Mouse (Mus musculus) neural tube, embryonic 15.5 days (tissue): ENCODE measurements around the gene Ntrk3. TPM values are rescaled to one million over a fixed set of nuclear protein-coding genes. Genes with fewer than 3 reads are reported as not detected.

Source experiments
- ATAC-seq: fragments of 200-750 bp; cut with Nextera tagmentation; 2 replicates; pipeline ENCODE4 v1.8.0; 2017; ENCODE audit warnings: mild to moderate bottlenecking, moderate TSS enrichment, moderate library complexity; ENCODE audit not compliant: low FRiP score
- H3K27ac ChIP-seq: fragments of 300-500 bp; sonication (generic); replicated peaks from 2 replicates; pipeline ENCODE4 v1.5.1; 2015; ENCODE audit warnings: mild to moderate bottlenecking, inconsistent platforms
- H3K27me3 ChIP-seq: fragments of 300-500 bp; sonication (generic); replicated peaks from 2 replicates; pipeline ENCODE4 v1.6.1; 2015; ENCODE audit warnings: inconsistent platforms
- H3K36me3 ChIP-seq: fragments of 300-500 bp; sonication (generic); 2 replicates; pipeline ENCODE4 v1.6.1; 2015; ENCODE audit warnings: inconsistent platforms
- H3K4me1 ChIP-seq: fragments of 300-500 bp; sonication (generic); 2 replicates; pipeline ENCODE4 v1.6.1; 2015; ENCODE audit warnings: inconsistent platforms
- H3K4me2 ChIP-seq: fragments of 300-500 bp; sonication (generic); 2 replicates; pipeline ENCODE4 v1.6.1; 2015; ENCODE audit warnings: inconsistent platforms, mild to moderate bottlenecking, moderate library complexity
- H3K4me3 ChIP-seq: fragments of 300-500 bp; sonication (generic); replicated peaks from 2 replicates; pipeline ENCODE4 v1.5.1; 2015; ENCODE audit warnings: mild to moderate bottlenecking, inconsistent platforms
- H3K9ac ChIP-seq: fragments of 300-500 bp; sonication (generic); replicated peaks from 2 replicates; pipeline ENCODE4 v1.6.1; 2015; ENCODE audit warnings: mild to moderate bottlenecking, inconsistent platforms
- H3K9me3 ChIP-seq: fragments of 300-500 bp; sonication (generic); replicated peaks from 2 replicates; pipeline ENCODE4 v1.6.1; 2016; ENCODE audit warnings: inconsistent platforms
- WGBS: fragments of 180-500 bp; shearing (Covaris S2); methylation state at CpG from one replicate; pipeline ENCODE4 v1.1.7; 2015; ENCODE audit warnings: mixed read lengths; 5-methylcytosine and 5-hydroxymethylcytosine counted together
- polyA plus RNA-seq: library from polyadenylated mRNA; unstranded; fragments of >200 nt; fragmentation: Nextera tagmentation; extraction: Ambion mirVana; gene quantifications from 2 replicates; pipeline ENCODE4 v1.2.1, GENCODE M21; 2015

Ntrk3 gene
- polyA plus RNA-seq, 1 experiment from 2014 or later, result 27.3 TPM

DNA sequence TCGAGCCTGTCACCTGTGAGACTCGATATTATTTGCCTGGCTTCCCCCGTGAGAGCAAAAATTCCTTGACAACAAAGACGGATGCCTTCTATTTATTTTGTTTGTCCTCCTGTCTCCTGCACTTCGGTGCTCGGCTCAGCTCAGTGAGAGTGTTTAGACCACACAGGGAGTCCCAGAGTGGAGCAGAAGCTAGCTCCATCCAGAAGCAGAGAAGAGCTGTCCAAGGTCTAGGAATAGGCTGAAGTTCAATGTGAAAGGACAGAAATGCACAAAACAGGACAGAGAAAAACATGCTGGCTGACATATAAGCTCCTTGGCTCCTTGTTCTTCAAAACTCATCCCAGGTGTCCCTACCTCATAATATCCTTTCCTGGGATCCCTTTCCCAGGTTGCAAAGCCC, 207.5 kb downstream of the Ntrk3 start:
- H3K4me1 ChIP-seq, result peaks cover 19% of the 10 kb centered on the region; the same call in 1 of the 2 replicates
- 45% methylated on average over 6 of the region's 6 CpGs for WGBS
- H3K9ac ChIP-seq, result no peak overlapping the region
- no peak overlapping the region for H3K4me3 ChIP-seq
- H3K9me3 ChIP-seq, result no peaks in the 10 kb centered on the region
- H3K36me3 ChIP-seq, result no peaks in the 10 kb centered on the region
- no peaks in the 10 kb centered on the region for H3K27me3 ChIP-seq
- ATAC-seq, result no peak
- no peak overlapping the region for H3K27ac ChIP-seq
- H3K4me2 ChIP-seq, result no peak overlapping the region

GRCm38 (mm10) chr7:78528008-78528407, 209.8 kb downstream of the Ntrk3 start:
- no peaks in the 10 kb centered on the region for H3K9me3 ChIP-seq
- H3K9ac ChIP-seq, result no peak overlapping the region
- no peak overlapping the region for H3K4me3 ChIP-seq
- H3K4me1 ChIP-seq, result peaks cover 35% of the 10 kb centered on the region
- WGBS, result 81% methylated on average over 3 of the region's 3 CpGs
- no peaks in the 10 kb centered on the region for H3K27me3 ChIP-seq
- no peak for ATAC-seq
- no peak overlapping the region for H3K27ac ChIP-seq
- H3K4me2 ChIP-seq, result no peak overlapping the region
- no peaks in the 10 kb centered on the region for H3K36me3 ChIP-seq

DNA sequence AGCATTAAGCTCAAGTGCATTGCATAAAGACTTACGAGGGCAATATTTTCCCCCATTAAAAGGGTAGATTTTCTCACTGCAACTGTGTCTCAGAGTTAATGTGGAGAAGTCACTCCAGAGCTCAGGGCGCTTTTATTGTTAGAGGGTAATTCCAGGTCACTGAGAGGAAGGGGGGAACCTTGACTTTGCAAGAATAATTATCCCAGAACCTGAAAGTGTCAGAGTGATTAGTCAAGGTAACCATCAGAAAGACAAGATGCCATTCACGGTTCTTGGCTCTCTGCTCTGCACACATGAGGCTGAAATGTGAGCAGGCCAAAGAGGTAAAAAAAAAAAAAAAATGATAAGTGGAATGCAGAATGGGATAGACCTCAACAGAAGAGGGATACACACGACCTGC, 210.2 kb downstream of the Ntrk3 start:
- ATAC-seq, result no peak
- H3K27ac ChIP-seq, result no peak overlapping the region
- 44% methylated on average over 4 of the region's 4 CpGs for WGBS
- H3K4me1 ChIP-seq, result peaks cover 35% of the 10 kb centered on the region
- no peaks in the 10 kb centered on the region for H3K27me3 ChIP-seq
- H3K9ac ChIP-seq, result no peak overlapping the region
- H3K9me3 ChIP-seq, result no peaks in the 10 kb centered on the region
- H3K4me2 ChIP-seq, result no peak overlapping the region
- H3K4me3 ChIP-seq, result no peak overlapping the region
- H3K36me3 ChIP-seq, result no peaks in the 10 kb centered on the region

DNA sequence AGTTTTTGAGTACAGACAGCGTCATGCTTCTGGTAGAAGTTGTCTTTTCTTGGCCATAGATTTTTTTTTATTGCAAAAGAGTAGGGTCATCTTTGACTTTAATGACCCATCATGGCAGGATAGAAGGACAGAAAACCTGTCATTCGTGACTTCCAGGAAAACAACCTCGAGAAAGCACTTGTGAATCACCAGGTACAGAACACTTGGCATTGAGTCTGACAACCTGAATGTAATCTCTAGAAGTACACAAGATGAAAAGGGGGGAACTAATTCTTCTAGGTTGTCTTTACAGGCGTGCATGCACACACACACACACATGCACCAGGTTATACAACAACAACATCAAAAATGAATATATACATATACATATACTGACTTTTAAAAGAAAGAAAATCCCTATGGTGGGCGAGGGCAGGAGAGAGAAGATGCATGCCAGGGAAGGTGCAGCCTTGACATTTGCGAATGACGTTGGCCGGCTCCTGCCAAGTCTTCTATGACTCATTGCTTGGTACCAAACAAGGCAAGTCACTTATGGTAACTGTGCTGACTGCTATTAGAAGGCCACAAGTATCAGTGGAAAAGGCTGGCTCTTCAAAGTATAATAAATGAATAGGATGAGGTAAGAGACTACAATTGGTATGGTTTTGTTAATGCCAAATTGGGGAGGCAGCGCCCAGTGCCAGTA, 217.4 kb downstream of the Ntrk3 start:
- no peak overlapping the region for H3K4me3 ChIP-seq
- H3K9me3 ChIP-seq, result no peaks in the 10 kb centered on the region
- no peaks in the 10 kb centered on the region for H3K27me3 ChIP-seq
- peaks cover 25% of the 10 kb centered on the region for H3K4me1 ChIP-seq
- ATAC-seq, result no peak
- WGBS, result 92% methylated on average over 9 of the region's 9 CpGs
- no peak overlapping the region for H3K4me2 ChIP-seq
- peaks cover 14% of the 10 kb centered on the region for H3K36me3 ChIP-seq
- H3K27ac ChIP-seq, result no peak overlapping the region
- no peak overlapping the region for H3K9ac ChIP-seq

GRCm38 (mm10) chr7:78519689-78520088, 218.1 kb downstream of the Ntrk3 start:
- Histone ChIP-seq H3K9me3 (no peaks in the 10 kb centered on the region), H3K4me1 (peaks cover 18% of the 10 kb centered on the region), H3K4me3 (no peak overlapping the region), H3K9ac (no peak overlapping the region), H3K36me3 (peaks cover 21% of the 10 kb centered on the region), H3K27me3 (no peaks in the 10 kb centered on the region), H3K4me2 (no peak overlapping the region), H3K27ac (no peak overlapping the region)
- WGBS, result 77% methylated on average over 3 of the region's 3 CpGs
- no peak for ATAC-seq

DNA sequence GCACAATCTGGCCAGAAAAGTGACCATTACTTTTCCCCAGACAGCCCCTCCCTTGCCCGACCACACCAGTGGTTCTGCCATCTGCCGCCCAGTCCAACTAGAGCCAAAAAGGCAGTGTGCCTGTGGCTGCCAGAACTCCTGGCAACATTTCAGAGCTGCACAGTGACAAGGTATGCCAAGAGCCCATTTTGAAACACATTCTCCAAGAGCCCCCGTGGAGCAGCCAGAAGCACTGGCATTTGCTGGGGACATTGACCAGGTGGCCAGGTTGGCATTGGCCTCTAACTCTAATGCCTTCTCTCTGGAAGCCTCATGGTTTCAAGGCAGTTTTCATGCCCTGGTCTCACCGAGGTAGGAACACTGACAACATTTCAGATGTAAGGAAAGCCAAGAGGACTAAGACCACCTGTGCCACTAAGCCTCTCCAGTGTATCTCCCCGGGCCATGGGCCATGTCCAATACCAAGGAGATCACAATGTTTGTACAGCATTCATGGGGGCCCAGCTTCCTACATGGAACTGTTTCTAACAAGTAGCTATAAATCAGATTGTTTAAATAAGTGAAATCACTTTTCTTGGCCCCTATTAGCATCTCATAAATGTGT, 218.9 kb downstream of the Ntrk3 start:
- no peaks in the 10 kb centered on the region for H3K27me3 ChIP-seq
- peak; percentile 45; the same call in 1 of the 2 replicates for ATAC-seq
- H3K4me2 ChIP-seq, result no peak overlapping the region
- H3K27ac ChIP-seq, result no peak overlapping the region
- H3K4me1 ChIP-seq, result peaks cover 11% of the 10 kb centered on the region
- H3K9me3 ChIP-seq, result no peaks in the 10 kb centered on the region
- peaks cover 29% of the 10 kb centered on the region for H3K36me3 ChIP-seq
- no peak overlapping the region for H3K9ac ChIP-seq
- H3K4me3 ChIP-seq, result no peak overlapping the region
- WGBS, result 73% methylated on average over 5 of the region's 5 CpGs

- ATAC-seq, result no peak
- H3K36me3 ChIP-seq, result peaks cover 33% of the 10 kb centered on the region
- H3K4me1 ChIP-seq, result peaks cover 13% of the 10 kb centered on the region; the same call in 1 of the 2 replicates
- H3K27ac ChIP-seq, result no peak overlapping the region
- no peaks in the 10 kb centered on the region for H3K27me3 ChIP-seq
- 80% methylated on average over 7 of the region's 7 CpGs for WGBS
- no peak overlapping the region for H3K4me2 ChIP-seq
- no peak overlapping the region for H3K4me3 ChIP-seq
- H3K9ac ChIP-seq, result no peak overlapping the region
- H3K9me3 ChIP-seq, result no peaks in the 10 kb centered on the region
Measured at GRCm38 (mm10) chr7:78515042-78515609, 222.7 kb downstream of the Ntrk3 start.

GRCm38 (mm10) chr7:78507032-78507611, 230.7 kb downstream of the Ntrk3 start:
- Histone ChIP-seq H3K4me3 (no peak overlapping the region), H3K4me2 (no peak overlapping the region), H3K9me3 (no peaks in the 10 kb centered on the region), H3K9ac (no peak overlapping the region), H3K4me1 (peaks cover 11% of the 10 kb centered on the region), H3K27ac (no peak overlapping the region), H3K36me3 (peaks cover 12% of the 10 kb centered on the region; the same call in 1 of the 2 replicates), H3K27me3 (no peaks in the 10 kb centered on the region)
- ATAC-seq, result no peak
- 79% methylated on average over 2 of the region's 2 CpGs for WGBS

GRCm38 (mm10) chr7:78500863-78501262, 236.9 kb downstream of the Ntrk3 start:
- Histone ChIP-seq H3K27ac (no peak overlapping the region), H3K27me3 (no peaks in the 10 kb centered on the region), H3K4me2 (no peak overlapping the region), H3K4me1 (peaks cover 4% of the 10 kb centered on the region; the same call in 1 of the 2 replicates), H3K36me3 (no peaks in the 10 kb centered on the region), H3K9me3 (no peaks in the 10 kb centered on the region), H3K4me3 (no peak overlapping the region), H3K9ac (no peak overlapping the region)
- ATAC-seq, result no peak
- 90% methylated on average over 5 of the region's 5 CpGs for WGBS

DNA sequence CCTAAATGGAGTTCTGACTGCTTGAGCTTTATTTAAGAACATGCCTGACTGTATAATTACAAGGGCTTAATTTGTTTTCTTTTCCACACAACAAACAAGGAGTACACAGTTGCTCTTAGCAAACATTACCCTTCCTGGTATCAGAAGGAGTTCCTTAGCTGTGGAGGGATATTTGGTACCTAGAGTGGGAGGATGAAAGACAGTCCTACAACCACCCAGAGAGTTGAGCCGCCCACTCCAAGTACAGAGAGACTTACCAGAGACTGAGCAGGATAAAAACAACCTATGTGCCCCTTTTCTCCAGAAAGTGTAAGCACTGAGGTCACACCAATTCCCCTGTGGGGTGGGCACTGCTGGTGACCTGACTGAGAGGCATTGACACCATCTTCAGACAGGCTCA, 237.8 kb downstream of the Ntrk3 start:
- H3K27ac ChIP-seq, result no peak overlapping the region
- 76% methylated on average over 1 of the region's 1 CpGs for WGBS
- H3K36me3 ChIP-seq, result peaks cover 4% of the 10 kb centered on the region; the same call in 1 of the 2 replicates
- no peak overlapping the region for H3K9ac ChIP-seq
- no peak overlapping the region for H3K4me2 ChIP-seq
- no peak overlapping the region for H3K4me3 ChIP-seq
- H3K4me1 ChIP-seq, result peaks cover 4% of the 10 kb centered on the region; the same call in 1 of the 2 replicates
- no peaks in the 10 kb centered on the region for H3K27me3 ChIP-seq
- ATAC-seq, result no peak
- no peaks in the 10 kb centered on the region for H3K9me3 ChIP-seq

GRCm38 (mm10) chr7:78498356-78498755, 239.5 kb downstream of the Ntrk3 start:
- no peak overlapping the region for H3K27ac ChIP-seq
- no peak overlapping the region for H3K4me3 ChIP-seq
- H3K9ac ChIP-seq, result no peak overlapping the region
- no peak overlapping the region for H3K4me2 ChIP-seq
- WGBS, result 90% methylated on average over 4 of the region's 4 CpGs
- peaks cover 4% of the 10 kb centered on the region; the same call in 1 of the 2 replicates for H3K4me1 ChIP-seq
- H3K9me3 ChIP-seq, result no peaks in the 10 kb centered on the region
- no peak for ATAC-seq
- H3K36me3 ChIP-seq, result peaks cover 10% of the 10 kb centered on the region; the same call in 1 of the 2 replicates
- H3K27me3 ChIP-seq, result no peaks in the 10 kb centered on the region
